Mouse (Mus musculus): Measurements from ENCODE around the gene Elf1. TPM values are rescaled to one million over a fixed set of nuclear protein-coding genes. Genes with fewer than 3 reads are reported as not detected.

Gene Elf1
- 27.4 TPM for polyA plus RNA-seq (2014; fragmentation: Illumina TruSeq; extraction: RNeasy Lipid Tissue Mini Kit (QIAGEN cat#74804); ENCODE audit: low read depth, low replicate concordance)

DNA sequence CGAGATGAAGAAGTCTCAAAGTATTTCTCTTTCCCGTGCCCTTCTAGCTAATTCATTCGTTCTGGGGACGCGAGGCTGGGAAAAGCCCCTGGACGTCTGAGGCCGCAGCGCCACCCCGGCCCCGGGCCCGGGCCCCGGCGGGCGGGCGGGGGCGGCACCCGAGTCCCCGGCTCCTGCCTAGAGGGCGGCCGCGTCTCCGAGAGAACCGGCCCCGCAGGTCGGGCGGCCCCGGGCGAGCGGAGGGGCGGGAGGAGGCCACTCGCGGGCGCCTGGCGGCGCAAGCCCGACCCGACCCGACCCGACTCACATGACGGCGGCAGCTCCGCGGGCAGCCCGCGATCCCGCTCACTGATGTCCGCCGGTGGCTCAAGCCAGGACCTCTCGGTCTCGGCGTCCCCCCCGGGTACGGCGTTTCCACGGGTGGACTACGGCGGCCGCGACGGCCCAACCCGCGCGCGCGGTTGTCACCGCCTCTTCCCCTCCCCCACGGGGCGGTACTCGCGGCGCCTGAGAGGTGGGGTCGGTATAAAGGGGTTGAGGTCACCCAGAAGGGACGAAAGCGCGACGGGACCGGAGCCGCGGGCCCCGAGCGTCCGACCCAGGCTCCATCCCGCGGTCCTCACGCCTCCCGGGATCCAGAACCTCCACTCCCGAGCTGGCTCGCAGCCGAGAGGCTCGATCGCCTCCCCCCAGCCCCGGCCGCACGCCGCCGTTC, at the start of gene Elf1:
Elf1 (plus strand) TSS at position 571 of the 715 bp plus-strand sequence.

GRCm38 (mm10) chr14:79451681-79452590, 29.1 kb upstream of the Elf1 start, which contains the start of gene Kbtbd6:
Kbtbd6 (plus strand) TSS chr14:79451835.

DNA sequence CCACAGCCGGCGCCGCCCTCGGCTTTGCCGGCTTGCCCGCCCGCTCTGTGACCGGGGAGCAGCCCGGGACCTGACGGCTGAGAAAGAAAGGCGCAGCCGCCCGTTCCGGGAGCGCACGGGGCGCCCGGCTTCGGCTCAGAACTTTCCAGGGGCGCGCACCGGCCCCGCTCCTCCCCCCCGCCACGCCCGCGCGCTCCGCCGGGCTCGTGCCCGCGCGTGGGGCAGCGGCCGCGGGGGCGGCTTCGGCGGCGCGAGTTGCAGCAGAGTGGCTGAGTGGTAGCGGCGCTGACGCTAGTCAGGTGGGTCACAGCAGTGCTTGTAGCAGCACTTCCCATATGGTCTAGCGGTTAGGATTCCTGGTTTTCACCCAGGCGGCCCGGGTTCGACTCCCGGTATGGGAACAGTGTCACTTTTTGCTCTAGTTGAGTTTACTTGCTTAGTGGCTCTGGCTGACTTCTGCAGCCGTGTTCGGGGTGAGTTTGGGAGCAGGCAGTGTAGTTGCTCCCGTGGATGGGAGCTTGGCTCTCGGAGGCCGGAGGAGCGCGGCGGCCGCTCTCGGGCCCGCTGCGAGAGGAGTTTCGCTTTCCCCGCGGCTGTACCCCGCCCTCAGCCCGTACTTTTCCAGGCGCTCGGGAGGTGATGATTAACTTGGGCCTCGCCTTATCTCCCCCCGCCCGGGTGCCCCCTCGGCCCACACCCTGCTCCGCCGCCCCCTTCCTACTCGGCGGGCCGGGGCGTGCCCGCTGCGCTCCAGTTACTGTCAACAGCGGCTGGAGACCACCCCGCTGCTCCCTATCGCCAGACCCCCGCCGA, 551 bp downstream of the Elf1 start, which contains the start of gene Wbp4:
Wbp4 (minus strand) TSS at position 182 of the 813 bp plus-strand sequence.

GRCm38 (mm10) chr14:79587139-79587851, 106.3 kb downstream of the Elf1 start, which contains the start of gene Sugt1:
Sugt1 (plus strand) TSS chr14:79587691.

Other genes with a start within 250 kb of the Elf1 start
- gene Zfp957, start 233.8 kb upstream of the Elf1 start, polyA plus RNA-seq (2014; fragmentation: Illumina TruSeq; extraction: RNeasy Lipid Tissue Mini Kit (QIAGEN cat#74804); ENCODE audit: low read depth, low replicate concordance) = not detected
- not detected for gene Rgcc, start 179.5 kb upstream of the Elf1 start, polyA plus RNA-seq (2014; fragmentation: Illumina TruSeq; extraction: RNeasy Lipid Tissue Mini Kit (QIAGEN cat#74804); ENCODE audit: low read depth, low replicate concordance)
- gene Naa16, start 90.4 kb upstream of the Elf1 start, polyA plus RNA-seq (2014; fragmentation: Illumina TruSeq; extraction: RNeasy Lipid Tissue Mini Kit (QIAGEN cat#74804); ENCODE audit: low read depth, low replicate concordance) = 26.8 TPM
- gene Mtrf1, start 83.4 kb upstream of the Elf1 start, polyA plus RNA-seq (2014; fragmentation: Illumina TruSeq; extraction: RNeasy Lipid Tissue Mini Kit (QIAGEN cat#74804); ENCODE audit: low read depth, low replicate concordance) = 12.3 TPM
- gene Kbtbd7, start 54.7 kb upstream of the Elf1 start, polyA plus RNA-seq (2014; fragmentation: Illumina TruSeq; extraction: RNeasy Lipid Tissue Mini Kit (QIAGEN cat#74804); ENCODE audit: low read depth, low replicate concordance) = 18.4 TPM
- gene Kbtbd6, start 29.4 kb upstream of the Elf1 start, polyA plus RNA-seq (2014; fragmentation: Illumina TruSeq; extraction: RNeasy Lipid Tissue Mini Kit (QIAGEN cat#74804); ENCODE audit: low read depth, low replicate concordance) = not detected
- 22.5 TPM for gene Wbp4, start 326 bp downstream of the Elf1 start, polyA plus RNA-seq (2014; fragmentation: Illumina TruSeq; extraction: RNeasy Lipid Tissue Mini Kit (QIAGEN cat#74804); ENCODE audit: low read depth, low replicate concordance)
- 103 TPM for gene Sugt1, start 106.5 kb downstream of the Elf1 start, polyA plus RNA-seq (2014; fragmentation: Illumina TruSeq; extraction: RNeasy Lipid Tissue Mini Kit (QIAGEN cat#74804); ENCODE audit: low read depth, low replicate concordance)
- 9.7 TPM for gene Cnmd, start 181.0 kb downstream of the Elf1 start, polyA plus RNA-seq (2014; fragmentation: Illumina TruSeq; extraction: RNeasy Lipid Tissue Mini Kit (QIAGEN cat#74804); ENCODE audit: low read depth, low replicate concordance)

Measured in liver, adult 10 weeks (tissue).